Mouse (Mus musculus): ENCODE measurements at regions not wholly inside any gene's neighbourhood (a gene's known extent, or its start where the extent isn't known, plus 50 kb on each side); places are given as distances from the start of the nearest gene placed in this dataset.
A peak's percentile ranks its signal among the peaks of the same experiment; 100 is the strongest.

GRCm38 (mm10) chr2:163138688-163139385 lies 51.2 kb upstream of the Gtsf1l start:
- H3K9me3 ChIP-seq (ENCODE audit: control insufficient read depth, low read length): no peaks in the 10 kb centered on the region
- H3K4me3 ChIP-seq (ENCODE audit: low read depth, low read length): no peak overlapping the region
- H3K27ac ChIP-seq (replicated peaks): no peak overlapping the region
- 79% methylated on average over 9 of the region's 9 CpGs for WGBS
- ATAC-seq (ENCODE audit: low FRiP score, low TSS enrichment) (no peak), DNase-seq (ENCODE audit: low spot score) (no peak)
- TF ChIP-seq CTCF (IDR thresholded peaks at IDR 0.05; ENCODE audit: low read depth) (no peak), EP300 (optimal IDR thresholded peaks at IDR 0.05) (no peak)
- H3K27me3 ChIP-seq (ENCODE audit: control insufficient read depth, insufficient read depth, low read length): no peaks in the 10 kb centered on the region
- no peak overlapping the region for H3K4me2 ChIP-seq (replicated peaks; ENCODE audit: low read depth)
- H3K9ac ChIP-seq (ENCODE audit: low read length): no peak overlapping the region
- H3K36me3 ChIP-seq (ENCODE audit: control insufficient read depth, insufficient read depth, low read length): no peaks in the 10 kb centered on the region
- no peaks in the 10 kb centered on the region for H3K4me1 ChIP-seq (replicated peaks; ENCODE audit: control insufficient read depth, insufficient read depth)

GRCm38 (mm10) chr2:163142762-163143388 lies 55.2 kb upstream of the Gtsf1l start:
- H3K27me3 ChIP-seq (ENCODE audit: control insufficient read depth, insufficient read depth, low read length): no peaks in the 10 kb centered on the region
- no peaks in the 10 kb centered on the region for H3K36me3 ChIP-seq (ENCODE audit: control insufficient read depth, insufficient read depth, low read length)
- no peak overlapping the region for H3K4me3 ChIP-seq (ENCODE audit: low read depth, low read length)
- no peaks in the 10 kb centered on the region for H3K9me3 ChIP-seq (ENCODE audit: control insufficient read depth, low read length)
- TF ChIP-seq EP300 (optimal IDR thresholded peaks at IDR 0.05) (no peak), CTCF (IDR thresholded peaks at IDR 0.05; ENCODE audit: low read depth) (no peak)
- ATAC-seq (ENCODE audit: low FRiP score, low TSS enrichment) (no peak), DNase-seq (ENCODE audit: low spot score) (no peak)
- H3K4me2 ChIP-seq (replicated peaks; ENCODE audit: low read depth): no peak overlapping the region
- 70% methylated on average over 10 of the region's 10 CpGs for WGBS
- no peak overlapping the region for H3K27ac ChIP-seq (replicated peaks)
- no peak overlapping the region for H3K9ac ChIP-seq (ENCODE audit: low read length)
- no peaks in the 10 kb centered on the region for H3K4me1 ChIP-seq (replicated peaks; ENCODE audit: control insufficient read depth, insufficient read depth)

GRCm38 (mm10) chr2:163143413-163143812 lies 55.8 kb upstream of the Gtsf1l start:
- Histone ChIP-seq H3K36me3 (ENCODE audit: control insufficient read depth, insufficient read depth, low read length) (no peaks in the 10 kb centered on the region), H3K27ac (replicated peaks) (no peak overlapping the region), H3K4me2 (replicated peaks; ENCODE audit: low read depth) (no peak overlapping the region), H3K4me1 (replicated peaks; ENCODE audit: control insufficient read depth, insufficient read depth) (no peaks in the 10 kb centered on the region), H3K27me3 (ENCODE audit: control insufficient read depth, insufficient read depth, low read length) (no peaks in the 10 kb centered on the region), H3K4me3 (ENCODE audit: low read depth, low read length) (no peak overlapping the region), H3K9me3 (ENCODE audit: control insufficient read depth, low read length) (no peaks in the 10 kb centered on the region), H3K9ac (ENCODE audit: low read length) (no peak overlapping the region)
- DNase-seq (ENCODE audit: low spot score) (no peak), ATAC-seq (ENCODE audit: low FRiP score, low TSS enrichment) (no peak)
- no peak for TF ChIP-seq EP300 (optimal IDR thresholded peaks at IDR 0.05)
- TF ChIP-seq CTCF (IDR thresholded peaks at IDR 0.05; ENCODE audit: low read depth): no peak
- 57% methylated on average over 13 of the region's 13 CpGs for WGBS

GRCm38 (mm10) chr2:163146001-163146400 lies 56.9 kb upstream of the Tox2 start:
- DNase-seq (ENCODE audit: low spot score) (no peak), ATAC-seq (ENCODE audit: low FRiP score, low TSS enrichment) (no peak)
- no peaks in the 10 kb centered on the region for H3K4me1 ChIP-seq (replicated peaks; ENCODE audit: control insufficient read depth, insufficient read depth)
- 84% methylated on average over 8 of the region's 8 CpGs for WGBS
- no peaks in the 10 kb centered on the region for H3K9me3 ChIP-seq (ENCODE audit: control insufficient read depth, low read length)
- H3K27ac ChIP-seq (replicated peaks): no peak overlapping the region
- no peak overlapping the region for H3K4me2 ChIP-seq (replicated peaks; ENCODE audit: low read depth)
- H3K27me3 ChIP-seq (ENCODE audit: control insufficient read depth, insufficient read depth, low read length): no peaks in the 10 kb centered on the region
- TF ChIP-seq CTCF (IDR thresholded peaks at IDR 0.05; ENCODE audit: low read depth) (no peak), EP300 (optimal IDR thresholded peaks at IDR 0.05) (no peak)
- H3K9ac ChIP-seq (ENCODE audit: low read length): no peak overlapping the region
- no peak overlapping the region for H3K4me3 ChIP-seq (ENCODE audit: low read depth, low read length)
- H3K36me3 ChIP-seq (ENCODE audit: control insufficient read depth, insufficient read depth, low read length): no peaks in the 10 kb centered on the region

- 81% methylated on average over 4 of the region's 4 CpGs for whole genome bisulfite sequencing
Observed at GRCm38 (mm10) chr2:163146481-163146880, 56.4 kb upstream of the Tox2 start.

GRCm38 (mm10) chr2:163147381-163147780 lies 55.5 kb upstream of the Tox2 start:
- H3K9ac ChIP-seq (ENCODE audit: low read length): no peak overlapping the region
- H3K9me3 ChIP-seq (ENCODE audit: control insufficient read depth, low read length): no peaks in the 10 kb centered on the region
- H3K27me3 ChIP-seq (ENCODE audit: control insufficient read depth, insufficient read depth, low read length): no peaks in the 10 kb centered on the region
- WGBS: 60% methylated on average over 4 of the region's 4 CpGs
- H3K36me3 ChIP-seq (ENCODE audit: control insufficient read depth, insufficient read depth, low read length): no peaks in the 10 kb centered on the region
- TF ChIP-seq EP300 (optimal IDR thresholded peaks at IDR 0.05) (no peak), CTCF (IDR thresholded peaks at IDR 0.05; ENCODE audit: low read depth) (no peak)
- DNase-seq (ENCODE audit: low spot score) (no peak), ATAC-seq (ENCODE audit: low FRiP score, low TSS enrichment) (no peak)
- no peaks in the 10 kb centered on the region for H3K4me1 ChIP-seq (replicated peaks; ENCODE audit: control insufficient read depth, insufficient read depth)
- H3K4me3 ChIP-seq (ENCODE audit: low read depth, low read length): no peak overlapping the region
- no peak overlapping the region for H3K27ac ChIP-seq (replicated peaks)
- H3K4me2 ChIP-seq (replicated peaks; ENCODE audit: low read depth): no peak overlapping the region

More at GRCm38 (mm10) chr2:163146481-163146880, 56.4 kb upstream of the Tox2 start:
- no peak overlapping the region for H3K9ac ChIP-seq (ENCODE audit: low read length)
- H3K4me2 ChIP-seq (replicated peaks; ENCODE audit: low read depth): no peak overlapping the region
- no peak overlapping the region for H3K4me3 ChIP-seq (ENCODE audit: low read depth, low read length)
- ATAC-seq (ENCODE audit: low FRiP score, low TSS enrichment) (no peak), DNase-seq (ENCODE audit: low spot score) (no peak)
- no peaks in the 10 kb centered on the region for H3K27me3 ChIP-seq (ENCODE audit: control insufficient read depth, insufficient read depth, low read length)
- no peaks in the 10 kb centered on the region for H3K4me1 ChIP-seq (replicated peaks; ENCODE audit: control insufficient read depth, insufficient read depth)
- H3K36me3 ChIP-seq (ENCODE audit: control insufficient read depth, insufficient read depth, low read length): no peaks in the 10 kb centered on the region
- TF ChIP-seq CTCF (IDR thresholded peaks at IDR 0.05; ENCODE audit: low read depth) (peak; percentile 27; the same call in 1 of the 2 replicates), EP300 (optimal IDR thresholded peaks at IDR 0.05) (no peak)
- no peak overlapping the region for H3K27ac ChIP-seq (replicated peaks)
- H3K9me3 ChIP-seq (ENCODE audit: control insufficient read depth, low read length): no peaks in the 10 kb centered on the region

All from stomach, postnatal 0 days (tissue).